18 mouse cellular contexts compared by ENCODE assay signal in the genomic region with DNA sequence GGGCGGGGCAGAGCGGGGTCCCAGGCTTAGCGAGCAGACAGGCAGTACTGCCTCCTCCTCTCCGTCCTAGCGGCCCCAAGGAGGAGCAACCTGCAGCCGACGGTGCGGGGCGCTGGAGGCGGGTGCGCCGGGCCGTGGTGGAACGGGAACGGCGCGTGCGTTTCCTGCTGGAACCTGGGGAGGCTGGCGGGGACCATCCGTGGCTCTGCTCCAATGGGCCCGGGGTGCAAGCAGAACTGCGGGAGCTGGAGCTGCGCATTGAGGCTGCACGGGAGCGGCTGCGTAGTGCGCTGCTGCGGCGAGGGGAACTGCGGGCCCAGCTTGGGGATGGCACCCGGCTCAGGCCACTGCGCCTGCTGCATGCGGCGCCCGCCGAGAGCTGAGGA. TPM values are rescaled to one million over a fixed set of nuclear protein-coding genes. Genes with fewer than 3 reads are reported as not detected.
DNase-seq lines count a peak whose midpoint lies in the region; ATAC-seq and TF ChIP-seq lines count a peak whose summit lies in the region.
"Had no signal": no experiment of that assay in that cellular context is flagged by ENCODE, and none has a peak within 500 bp of the region (broad histone marks: within the 10 kb centered on the region; RNA-seq: fewer than 3 reads in every experiment).

No protein-coding gene starts in this region.

- peak; percentile 64 for DNase-seq in ZHBTc4 (ENCODE audit: low read depth, low spot score)
- DNase-seq in right cerebral cortex, postnatal 14 days, result no peak
- no peak for DNase-seq in frontal cortex, postnatal 14 days (ENCODE audit: low spot score in 2 of 2)
- DNase-seq: adrenal gland, adult 2 months; adrenal gland, postnatal 25 days; cerebellum, adult 18-20 months; cerebellum, adult 9-11 months; cerebellum, postnatal 36 days; heart, adult 18-20 months; heart, postnatal 10 days; heart, postnatal 4 days had no signal

- H3K4me2 ChIP-seq in intestine, embryonic 15.5 days (replicated peaks), result no peak overlapping the region
- H3K4me2 ChIP-seq in intestine, embryonic 16.5 days (ENCODE audit: low read depth, low read length), result no peak overlapping the region
- H3K4me2 ChIP-seq in myocyte (ENCODE audit: low read depth), result no peak overlapping the region
- H3K4me2 ChIP-seq: forebrain, embryonic 13.5 days; hindbrain, embryonic 14.5 days had no signal

- peaks cover 18% of the 10 kb centered on the region for H3K79me2 ChIP-seq in myocyte (ENCODE audit: control insufficient read depth, insufficient read depth)

- H3K27me3 ChIP-seq in intestine, embryonic 15.5 days (replicated peaks), result peaks cover 10% of the 10 kb centered on the region
- H3K27me3 ChIP-seq in intestine, embryonic 16.5 days (replicated peaks; ENCODE audit: control insufficient read depth, insufficient read depth, low read length), result peaks cover 2% of the 10 kb centered on the region; the same call in 1 of the 2 replicates
- H3K27me3 ChIP-seq in ES-Bruce4 (ENCODE audit: control insufficient read depth, insufficient read depth, low read length, poor library complexity, severe bottlenecking), result no peaks in the 10 kb centered on the region
- H3K27me3 ChIP-seq in myocyte (ENCODE audit: control insufficient read depth, insufficient read depth, insufficient read length), result no peaks in the 10 kb centered on the region

- no peak overlapping the region for H3K4me3 ChIP-seq in intestine, embryonic 15.5 days (replicated peaks)
- H3K4me3 ChIP-seq in intestine, embryonic 16.5 days (ENCODE audit: low read length), result no peak overlapping the region
- H3K4me3 ChIP-seq in ES-Bruce4 (ENCODE audit: low read depth, low read length) (peak overlapping the region; percentile 36), myocyte (no peak overlapping the region)
- H3K4me3 ChIP-seq: forebrain, embryonic 13.5 days; heart, embryonic 10.5 days had no signal

- TF ChIP-seq CTCF in ES-Bruce4 (IDR thresholded peaks at IDR 0.05; ENCODE audit: low read depth, low read length), result no peak

- no peaks in the 10 kb centered on the region for H3K9me3 ChIP-seq in intestine, embryonic 15.5 days
- H3K9me3 ChIP-seq in intestine, embryonic 16.5 days (ENCODE audit: control insufficient read depth, low read length), result no peaks in the 10 kb centered on the region; the same call in 1 of the 2 replicates
- H3K9me3 ChIP-seq in ES-Bruce4 (replicated peaks; ENCODE audit: control insufficient read depth, insufficient read depth, low read length, poor library complexity, severe bottlenecking), result no peaks in the 10 kb centered on the region
- H3K9me3 ChIP-seq: forebrain, embryonic 13.5 days; heart, embryonic 10.5 days had no signal

- no peak overlapping the region for H3K9ac ChIP-seq in intestine, embryonic 15.5 days
- no peak overlapping the region for H3K9ac ChIP-seq in intestine, embryonic 16.5 days (ENCODE audit: low read depth, low read length)
- peak overlapping the region; percentile 21; the same call in 1 of the 2 replicates for H3K9ac ChIP-seq in ES-Bruce4 (ENCODE audit: low read depth, poor library complexity, severe bottlenecking)
- H3K9ac ChIP-seq: forebrain, embryonic 13.5 days; hindbrain, embryonic 14.5 days had no signal

- TF ChIP-seq POLR2A in ES-Bruce4 (IDR thresholded peaks at IDR 0.05; ENCODE audit: insufficient read depth, low read length) (no peak), myocyte (IDR thresholded peaks at IDR 0.05; ENCODE audit: insufficient read length, low read depth) (no peak)

- no peak overlapping the region for H3K27ac ChIP-seq in intestine, embryonic 15.5 days
- no peak overlapping the region for H3K27ac ChIP-seq in intestine, embryonic 16.5 days (ENCODE audit: low read length)
- H3K27ac ChIP-seq in ES-Bruce4 (ENCODE audit: insufficient read depth, low read length), result no peak overlapping the region
- H3K27ac ChIP-seq: forebrain, embryonic 13.5 days; heart, embryonic 10.5 days; hindbrain, embryonic 14.5 days had no signal

- ATAC-seq in intestine, embryonic 15.5 days, result peak; percentile 3; the same call in 1 of the 2 replicates
- ATAC-seq in intestine, embryonic 16.5 days, result no peak
- ATAC-seq: forebrain, embryonic 13.5 days had no signal

- no peak for TF ChIP-seq EP300 in ES-Bruce4 (IDR thresholded peaks at IDR 0.05; ENCODE audit: insufficient read depth, low read depth, low read length)

- 77% methylated on average over 36 of the region's 36 CpGs for WGBS in intestine, embryonic 15.5 days
- WGBS in intestine, embryonic 16.5 days, result 82% methylated on average over 36 of the region's 36 CpGs

- 0 out of 2 replicates have a peak, but pooled peaks cover 3% of the 10 kb centered on the region for H3K4me1 ChIP-seq in intestine, embryonic 15.5 days (replicated peaks)
- H3K4me1 ChIP-seq in intestine, embryonic 16.5 days (ENCODE audit: control insufficient read depth, insufficient read depth, low read length), result no peaks in the 10 kb centered on the region
- no peaks in the 10 kb centered on the region for H3K4me1 ChIP-seq in ES-Bruce4 (ENCODE audit: control insufficient read depth, insufficient read depth, low read length)

- peaks cover 46% of the 10 kb centered on the region for H3K36me3 ChIP-seq in intestine, embryonic 15.5 days
- peaks cover 40% of the 10 kb centered on the region for H3K36me3 ChIP-seq in intestine, embryonic 16.5 days (ENCODE audit: control insufficient read depth, insufficient read depth, low read length)
- no peaks in the 10 kb centered on the region for H3K36me3 ChIP-seq in ES-Bruce4 (ENCODE audit: control insufficient read depth, insufficient read depth, low read length, poor library complexity, severe bottlenecking)
- no peaks in the 10 kb centered on the region for H3K36me3 ChIP-seq in myocyte (ENCODE audit: control insufficient read depth, insufficient read depth)

- no peak overlapping the region for H3ac ChIP-seq in myocyte (ENCODE audit: control insufficient read depth, insufficient read length)

TF ChIP-seq in myocyte, 11 proteins besides CTCF, POLR2A, EP300 and RAD21:
- TF ChIP-seq USF1 (IDR thresholded peaks at IDR 0.05; ENCODE audit: low read depth) (no peak), POLR2AphosphoS2 (IDR thresholded peaks at IDR 0.05; ENCODE audit: insufficient read length, low read depth) (peak; percentile 18)

RNA-seq across cellular contexts. Expression of gene Grin3b, which starts 6.2 kb away (rescaled TPM):
- 0.11 TPM in 2 replicates for polyA plus RNA-seq in intestine, embryonic 15.5 days (2015; fragmentation: Nextera tagmentation; extraction: Ambion mirVana)
- 0.15 and 0.16 TPM in 2 replicates for polyA plus RNA-seq in intestine, embryonic 16.5 days (2015; fragmentation: Nextera tagmentation; extraction: Ambion mirVana)
- polyA plus RNA-seq in ES-Bruce4 (2011; ENCODE audit: insufficient read depth, insufficient read length, low read depth, missing spikeins) (not detected in 2 replicates), myocyte (2012; fragmentation: generic; extraction: Trizol) (0.73 TPM)

RNA-seq across cellular contexts. Expression of gene Tmem259, which starts 7.4 kb away (rescaled TPM):
- 18.1 and 19.6 TPM in 2 replicates for polyA plus RNA-seq in intestine, embryonic 15.5 days (2015; fragmentation: Nextera tagmentation; extraction: Ambion mirVana)
- polyA plus RNA-seq in intestine, embryonic 16.5 days (2015; fragmentation: Nextera tagmentation; extraction: Ambion mirVana), result 7.0 and 9.7 TPM in 2 replicates
- polyA plus RNA-seq in ES-Bruce4 (2011; ENCODE audit: insufficient read depth, insufficient read length, low read depth, missing spikeins) (54.6 and 61.1 TPM in 2 replicates), myocyte (2012; fragmentation: generic; extraction: Trizol) (152 TPM)

RNA-seq across cellular contexts. Expression of gene Cnn2, which starts 11.7 kb away (rescaled TPM):
- polyA plus RNA-seq in intestine, embryonic 15.5 days (2015; fragmentation: Nextera tagmentation; extraction: Ambion mirVana), result 239 and 242 TPM in 2 replicates
- 226 and 245 TPM in 2 replicates for polyA plus RNA-seq in intestine, embryonic 16.5 days (2015; fragmentation: Nextera tagmentation; extraction: Ambion mirVana)
- 156 and 164 TPM in 2 replicates for polyA plus RNA-seq in ES-Bruce4 (2011; ENCODE audit: insufficient read depth, insufficient read length, low read depth, missing spikeins)
- 109 TPM for polyA plus RNA-seq in myocyte (2012; fragmentation: generic; extraction: Trizol)

RNA-seq across cellular contexts. Expression of gene Wdr18, which starts 16.8 kb away (rescaled TPM):
- polyA plus RNA-seq in intestine, embryonic 15.5 days (2015; fragmentation: Nextera tagmentation; extraction: Ambion mirVana), result 90.3 and 94.8 TPM in 2 replicates
- polyA plus RNA-seq in intestine, embryonic 16.5 days (2015; fragmentation: Nextera tagmentation; extraction: Ambion mirVana), result 86.2 and 96.6 TPM in 2 replicates
- polyA plus RNA-seq in ES-Bruce4 (2011; ENCODE audit: insufficient read depth, insufficient read length, low read depth, missing spikeins), result 47.6 and 55.3 TPM in 2 replicates
- 35.1 TPM for polyA plus RNA-seq in myocyte (2012; fragmentation: generic; extraction: Trizol)

RNA-seq across cellular contexts. Expression of gene Abca7, which starts 19.6 kb away (rescaled TPM):
- polyA plus RNA-seq in intestine, embryonic 15.5 days (2015; fragmentation: Nextera tagmentation; extraction: Ambion mirVana), result 3.0 and 3.7 TPM in 2 replicates
- 3.3 and 3.4 TPM in 2 replicates for polyA plus RNA-seq in intestine, embryonic 16.5 days (2015; fragmentation: Nextera tagmentation; extraction: Ambion mirVana)
- polyA plus RNA-seq in ES-Bruce4 (2011; ENCODE audit: insufficient read depth, insufficient read length, low read depth, missing spikeins), result 10.6 and 11.0 TPM in 2 replicates
- polyA plus RNA-seq in myocyte (2012; fragmentation: generic; extraction: Trizol), result 15.6 TPM
